Mouse (Mus musculus): ENCODE data around the gene Man1a. TPM values are rescaled to one million over a fixed set of nuclear protein-coding genes. Genes with fewer than 3 reads are reported as not detected.

Man1a gene
- total and polyA plus RNA-seq, 3 experiments = 5.8 to 7.3 TPM; not detected in 1

DNA sequence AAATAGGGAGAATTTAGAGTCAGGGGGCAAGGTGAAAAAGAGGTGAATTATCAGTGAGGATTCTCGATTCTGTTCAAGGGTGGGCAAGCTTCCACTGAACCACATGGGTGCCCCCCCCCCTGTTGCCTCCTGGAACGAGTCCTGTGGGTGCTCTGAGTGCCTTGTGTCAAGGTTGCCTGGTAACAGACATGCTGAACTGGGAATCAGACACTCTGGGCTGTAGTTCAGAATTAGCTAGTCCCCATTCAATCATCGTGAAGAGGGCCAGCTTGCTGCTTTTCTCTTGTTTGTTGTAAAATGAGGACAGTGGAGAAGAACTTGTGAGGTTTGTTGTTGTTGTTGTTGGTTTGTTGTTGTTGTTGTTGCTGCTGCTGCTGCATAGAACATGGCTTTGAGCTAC lies 92.3 kb downstream of the Man1a start:
- no peaks in the 10 kb centered on the region for H3K9me3 ChIP-seq (replicated peaks; ENCODE audit: insufficient read depth, low read length)
- DNase-seq (ENCODE audit: low read depth, low spot score) = no peak
- no peak overlapping the region for H3K9ac ChIP-seq (ENCODE audit: control insufficient read depth, low read depth, low read length, poor library complexity, severe bottlenecking)
- H3K4me3 ChIP-seq (ENCODE audit: control insufficient read depth in 1 of 2, insufficient read depth in 1 of 2, low read depth in 2 of 2, low read length in 2 of 2) = no peak overlapping the region
- no peaks in the 10 kb centered on the region for H3K27me3 ChIP-seq (ENCODE audit: control insufficient read depth in 1 of 2, insufficient read depth in 2 of 2, low read length in 2 of 2)
- H3K79me2 ChIP-seq (ENCODE audit: control insufficient read depth, insufficient read depth, low read length, poor library complexity) = no peaks in the 10 kb centered on the region
- TF ChIP-seq JUND (IDR thresholded peaks at IDR 0.05; ENCODE audit: low read depth, low read length) = no peak
- no peak for TF ChIP-seq TAL1 (IDR thresholded peaks at IDR 0.05; ENCODE audit: low read length)
- TF ChIP-seq SMC3 (IDR thresholded peaks at IDR 0.05; ENCODE audit: low read depth, low read length) = no peak
- no peak for TF ChIP-seq ZC3H11A (IDR thresholded peaks at IDR 0.05; ENCODE audit: low read depth, low read length)
- TF ChIP-seq TCF12 (IDR thresholded peaks at IDR 0.05; ENCODE audit: low read depth, low read length) = no peak
- no peak for TF ChIP-seq POLR2A (IDR thresholded peaks at IDR 0.05; ENCODE audit: control insufficient read depth in 1 of 2, insufficient read depth in 1 of 2, low read depth in 1 of 2, low read length in 2 of 2, poor library complexity in 1 of 2)
- TF ChIP-seq TBP (IDR thresholded peaks at IDR 0.05; ENCODE audit: low read depth, low read length) = no peak
- TF ChIP-seq MAX (IDR thresholded peaks at IDR 0.05; ENCODE audit: low read length) = no peak
- TF ChIP-seq CTCF (IDR thresholded peaks at IDR 0.05 in 2 of 3, conservative IDR thresholded peaks at IDR 0.05 in 1 of 3; ENCODE audit: control insufficient read depth in 1 of 3, insufficient read depth in 1 of 3, low read depth in 2 of 3, low read length in 3 of 3, poor library complexity in 1 of 3, severe bottlenecking in 1 of 3) = no peak
- TF ChIP-seq CHD1 (IDR thresholded peaks at IDR 0.05; ENCODE audit: low read depth, low read length) = no peak
- no peak for TF ChIP-seq SIN3A (IDR thresholded peaks at IDR 0.05; ENCODE audit: low read length)
- no peak for TF ChIP-seq GATA1 (IDR thresholded peaks at IDR 0.05; ENCODE audit: low read depth, low read length)
- TF ChIP-seq EP300 (IDR thresholded peaks at IDR 0.05; ENCODE audit: low read depth in 1 of 2, low read length in 2 of 2) = no peak
- TF ChIP-seq RCOR1 (IDR thresholded peaks at IDR 0.05; ENCODE audit: low read depth, low read length) = no peak
- TF ChIP-seq MXI1 (IDR thresholded peaks at IDR 0.05; ENCODE audit: low read depth, low read length) = no peak
- TF ChIP-seq UBTF (IDR thresholded peaks at IDR 0.05; ENCODE audit: borderline replicate concordance, insufficient read depth, low read depth, low read length) = no peak
- no peak for TF ChIP-seq ZMIZ1 (IDR thresholded peaks at IDR 0.05; ENCODE audit: low read depth, low read length)
- TF ChIP-seq MYC (IDR thresholded peaks at IDR 0.05; ENCODE audit: low read depth, low read length) = no peak
- TF ChIP-seq BHLHE40 (IDR thresholded peaks at IDR 0.05; ENCODE audit: borderline replicate concordance, low read depth, low read length) = no peak
- no peak for TF ChIP-seq POLR2AphosphoS2 (IDR thresholded peaks at IDR 0.05; ENCODE audit: low read length)
- no peak overlapping the region for H3K27ac ChIP-seq (ENCODE audit: control insufficient read depth, low read depth, low read length)
- H3K36me3 ChIP-seq (ENCODE audit: control insufficient read depth in 1 of 2, insufficient read depth in 2 of 2, low read length in 2 of 2) = no peaks in the 10 kb centered on the region
- H3K4me1 ChIP-seq (ENCODE audit: control insufficient read depth in 1 of 2, insufficient read depth in 2 of 2, low read length in 2 of 2) = no peaks in the 10 kb centered on the region

DNA sequence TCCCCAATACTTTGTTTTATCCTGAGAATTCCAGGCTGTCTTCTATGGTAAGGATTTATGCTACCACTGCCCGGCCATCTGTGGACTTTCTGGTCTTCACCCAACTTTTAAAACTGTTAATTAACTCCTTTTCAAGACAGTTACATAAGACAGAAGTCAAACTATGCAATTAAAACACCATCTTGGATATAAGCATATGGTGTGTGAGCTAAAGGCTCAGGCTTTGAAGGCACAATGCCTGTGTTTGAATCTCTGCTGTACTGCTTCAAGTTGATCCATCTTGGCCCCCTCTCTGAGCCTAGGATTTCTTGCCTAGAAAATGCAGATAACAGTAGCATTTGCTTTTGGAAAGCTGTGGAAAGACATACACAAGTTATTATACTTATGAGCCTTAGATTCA lies 97.8 kb downstream of the Man1a start:
- TF ChIP-seq SMC3 (IDR thresholded peaks at IDR 0.05; ENCODE audit: low read depth, low read length) = no peak
- no peak for TF ChIP-seq NRF1 (IDR thresholded peaks at IDR 0.05; ENCODE audit: insufficient read depth, low read depth, low read length, poor library complexity, severe bottlenecking)
- no peak for TF ChIP-seq POLR2AphosphoS2 (IDR thresholded peaks at IDR 0.05; ENCODE audit: low read length)
- no peak for TF ChIP-seq BHLHE40 (IDR thresholded peaks at IDR 0.05; ENCODE audit: borderline replicate concordance, low read depth, low read length)
- TF ChIP-seq ZC3H11A (IDR thresholded peaks at IDR 0.05; ENCODE audit: low read depth, low read length) = no peak
- TF ChIP-seq SIN3A (IDR thresholded peaks at IDR 0.05; ENCODE audit: low read length) = no peak
- no peak for TF ChIP-seq KAT2A (conservative IDR thresholded peaks at IDR 0.05; ENCODE audit: low read depth, low read length)
- TF ChIP-seq ELF1 (IDR thresholded peaks at IDR 0.05; ENCODE audit: low read depth, low read length) = no peak
- no peak for TF ChIP-seq CHD2 (IDR thresholded peaks at IDR 0.05; ENCODE audit: low read length)
- TF ChIP-seq USF2 (IDR thresholded peaks at IDR 0.05; ENCODE audit: borderline replicate concordance in 1 of 2, insufficient read depth in 1 of 2, low read depth in 1 of 2, low read length in 2 of 2) = no peak

More for the DNA sequence above, 97.8 kb downstream of the Man1a start:
- Histone ChIP-seq H3K79me2 (ENCODE audit: control insufficient read depth, insufficient read depth, low read length, poor library complexity) (no peaks in the 10 kb centered on the region), H3K27me3 (ENCODE audit: control insufficient read depth in 1 of 2, insufficient read depth in 2 of 2, low read length in 2 of 2) (no peaks in the 10 kb centered on the region), H3K36me3 (ENCODE audit: control insufficient read depth in 1 of 2, insufficient read depth in 2 of 2, low read length in 2 of 2) (no peaks in the 10 kb centered on the region; a peak in 1 of 4 replicates), H3K9ac (ENCODE audit: control insufficient read depth, low read depth, low read length, poor library complexity, severe bottlenecking) (no peak overlapping the region), H3K9me3 (replicated peaks; ENCODE audit: insufficient read depth, low read length) (no peaks in the 10 kb centered on the region), H3K4me3 (ENCODE audit: control insufficient read depth in 1 of 2, insufficient read depth in 1 of 2, low read depth in 2 of 2, low read length in 2 of 2) (no peak overlapping the region), H3K27ac (ENCODE audit: control insufficient read depth, low read depth, low read length) (no peak overlapping the region), H3K4me1 (ENCODE audit: control insufficient read depth in 1 of 2, insufficient read depth in 2 of 2, low read length in 2 of 2) (no peaks in the 10 kb centered on the region)
- DNase-seq (ENCODE audit: low read depth, low spot score) = no peak

Data from MEL (cell line).